Mouse (Mus musculus) adrenal gland, adult 2 months (tissue): ENCODE data around the gene Tube1. TPM values are rescaled to one million over a fixed set of nuclear protein-coding genes. Genes with fewer than 3 reads are reported as not detected.
"Not testable (repeated sequence)": the region's sequence is repeated elsewhere in the genome, so short reads cannot be mapped to it uniquely, and the experiment has no call there.

Experiments used
- DNase-seq: peaks from one replicate; pipeline ENCODE4 v3.0.0; 2021
- polyA plus RNA-seq: library from polyadenylated mRNA; depleted of rRNA; stranded (reverse); fragments of >200 nt; gene quantifications from 2 replicates; pipeline ENCODE4 v1.2.3, GENCODE M21; 2012; rRNA removed
- total RNA-seq, 2 experiments: library from RNA; stranded (reverse); gene quantifications; 2 replicates each; pipeline ENCODE4 v1.2.3; 2021

The Tube1 gene
- total and polyA plus RNA-seq, 3 experiments = 0.30 to 1.0 (median 0.72) TPM

DNA sequence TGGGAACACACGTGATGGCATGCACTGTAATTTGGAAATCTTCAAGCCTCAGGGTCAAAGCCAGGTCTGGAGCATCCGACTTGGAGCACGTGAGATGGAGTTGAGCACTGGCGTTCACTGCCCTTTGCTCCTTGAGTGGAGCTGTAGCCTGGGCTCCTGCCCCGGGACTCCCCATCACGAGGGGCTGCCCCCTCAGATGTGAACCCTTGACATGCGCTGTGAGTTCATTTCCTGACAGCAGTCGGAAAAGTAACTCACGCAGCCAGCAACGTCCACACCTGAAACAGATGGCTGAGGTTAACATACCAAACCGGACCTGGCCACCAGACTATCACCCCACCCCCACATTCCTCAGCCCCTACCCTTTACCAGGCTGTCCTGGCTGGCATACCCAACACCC, 33.8 kb downstream of the Tube1 start:
- DNase-seq = no peak

DNA sequence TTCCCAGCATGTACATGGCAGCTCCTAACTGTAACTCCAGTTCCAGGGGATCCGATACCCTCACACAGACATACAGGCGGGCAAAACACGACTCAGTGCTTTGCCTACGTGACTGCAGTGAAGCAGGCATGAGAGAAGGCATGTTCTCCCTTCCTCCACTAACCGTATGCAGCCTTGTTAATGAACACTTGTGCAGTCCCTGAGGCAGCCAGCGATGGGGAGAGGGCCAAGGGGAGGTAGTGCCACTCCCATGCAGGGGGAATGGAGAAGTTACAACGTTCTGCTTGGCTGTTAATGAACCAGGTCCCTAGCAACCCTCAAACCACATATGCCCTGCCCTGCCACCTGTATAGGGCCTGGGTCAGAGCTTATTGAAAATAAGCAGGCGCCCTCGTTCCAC, 35.9 kb downstream of the Tube1 start:
- DNase-seq = no peak

DNA sequence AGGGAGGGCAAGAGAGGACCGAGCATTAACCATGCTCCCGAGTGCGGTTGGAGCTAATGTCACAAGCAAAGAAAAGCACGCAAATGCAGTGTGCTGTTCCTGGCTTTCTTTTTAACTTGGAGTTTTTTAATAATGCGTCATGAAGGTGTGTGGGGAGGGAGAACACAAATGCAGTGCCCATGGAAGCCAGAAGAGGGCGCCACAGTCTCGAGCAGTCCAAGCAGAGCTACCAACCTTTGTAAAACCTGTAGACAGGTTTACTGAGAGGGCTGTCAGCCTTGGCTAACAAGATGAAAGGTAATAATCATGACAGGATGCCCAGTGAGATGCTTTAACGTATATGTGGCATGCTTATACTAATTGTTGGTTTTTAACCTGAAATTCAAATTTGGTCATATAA, 36.4 kb downstream of the Tube1 start:
- DNase-seq = peak; percentile 72

DNA sequence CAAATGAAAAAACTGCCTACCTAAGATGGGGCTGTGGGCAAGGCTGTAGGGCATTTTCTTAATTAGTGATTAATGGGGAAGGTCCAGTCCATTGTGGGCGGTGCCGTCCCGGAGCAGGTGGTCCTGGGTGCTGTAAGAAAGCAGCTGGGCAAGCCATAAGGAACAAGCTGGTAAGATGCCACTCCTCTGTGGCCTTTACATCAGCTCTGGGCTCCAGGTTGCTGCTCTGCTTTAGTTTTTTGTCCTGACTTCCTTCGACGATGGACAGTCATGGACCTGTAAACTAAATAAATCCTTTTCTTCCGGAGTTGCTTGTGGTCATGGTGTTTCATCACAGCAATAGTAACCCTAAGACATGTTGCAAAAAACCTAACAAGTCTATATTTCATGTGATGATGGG, 36.9 kb downstream of the Tube1 start:
- DNase-seq = no peak

DNA sequence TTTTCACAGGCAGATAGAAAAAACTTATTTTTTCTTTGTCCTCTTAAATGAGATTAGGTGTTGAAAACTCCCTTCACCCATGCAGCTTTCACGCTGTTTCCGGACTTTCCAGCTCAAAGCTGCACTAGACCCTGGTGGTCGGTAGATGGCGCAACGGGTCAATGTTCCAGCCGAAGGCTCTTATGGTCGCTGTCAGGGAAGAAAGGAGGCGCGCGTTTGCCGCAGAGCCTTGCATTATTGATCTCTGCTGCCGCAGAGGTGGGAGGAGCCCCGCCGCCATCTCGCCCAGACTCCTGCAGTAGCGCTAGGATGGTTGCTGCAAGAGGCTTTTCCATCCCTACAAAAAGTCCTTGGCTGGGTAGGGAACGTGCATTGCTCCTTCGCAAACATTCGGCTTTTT, 37.4 kb downstream of the Tube1 start:
- DNase-seq = peak; percentile 92

DNA sequence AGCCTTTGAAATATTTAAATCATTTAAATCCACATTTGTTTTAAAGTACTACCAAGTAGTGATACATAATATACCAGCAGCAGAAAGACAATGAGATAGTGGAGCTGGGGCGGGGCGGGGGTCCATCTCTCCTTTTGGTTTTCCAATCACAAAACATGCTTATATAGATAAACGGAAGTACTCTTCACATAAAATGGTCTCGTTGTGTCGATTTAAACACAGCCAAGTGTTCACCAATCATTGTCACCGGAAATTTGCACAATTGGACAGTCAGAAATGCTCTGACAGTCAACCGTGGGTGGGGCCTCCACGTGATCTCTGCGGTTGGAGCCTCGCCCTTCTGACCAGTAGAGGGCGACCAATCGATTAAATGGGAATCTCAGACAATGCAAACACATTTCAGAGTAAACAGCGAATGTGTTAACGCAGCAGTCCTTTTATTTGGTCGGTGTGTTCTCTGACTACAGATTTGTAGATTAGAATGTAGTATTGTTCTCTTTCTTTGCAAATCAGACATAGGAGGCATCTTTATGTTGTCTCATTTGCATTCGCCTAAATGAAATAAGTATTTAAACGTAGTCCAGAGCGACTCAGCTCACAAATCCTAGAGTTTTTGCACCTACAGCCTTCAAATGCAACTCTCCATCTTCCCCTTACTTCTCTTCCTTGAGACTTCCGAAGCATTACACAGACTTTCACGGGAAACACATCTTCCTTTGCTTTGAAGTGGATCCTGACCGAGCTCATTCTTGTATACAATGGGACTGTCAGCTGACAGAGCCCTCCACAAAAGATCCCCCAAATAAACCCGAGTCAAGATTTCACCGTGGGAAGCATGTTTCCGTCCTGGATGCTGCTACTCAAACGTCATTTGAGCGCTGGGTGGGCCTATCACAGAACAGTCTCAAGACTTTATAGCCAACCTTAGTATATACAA, 38.1 kb downstream of the Tube1 start:
- DNase-seq = peak; percentile 92

DNA sequence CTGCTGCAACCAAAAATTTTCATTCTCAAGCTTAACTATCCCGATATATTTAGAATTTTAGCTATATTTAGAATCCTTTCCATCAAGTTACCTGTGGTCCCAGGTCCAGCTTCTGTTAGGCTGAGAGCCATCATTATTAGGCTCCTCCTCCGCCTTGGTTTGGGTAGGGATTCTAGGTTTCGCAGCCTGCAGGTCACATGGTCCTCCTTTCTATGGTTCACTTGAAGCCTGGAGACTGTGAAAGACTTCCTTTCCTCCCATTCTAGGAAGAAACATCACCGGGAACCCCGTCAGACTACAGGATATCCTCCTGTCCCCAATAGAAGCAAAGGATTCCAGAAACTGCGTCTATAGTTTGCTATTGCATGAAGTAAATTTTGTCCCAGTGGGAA, 38.8 kb downstream of the Tube1 start:
- no peak for DNase-seq

DNA sequence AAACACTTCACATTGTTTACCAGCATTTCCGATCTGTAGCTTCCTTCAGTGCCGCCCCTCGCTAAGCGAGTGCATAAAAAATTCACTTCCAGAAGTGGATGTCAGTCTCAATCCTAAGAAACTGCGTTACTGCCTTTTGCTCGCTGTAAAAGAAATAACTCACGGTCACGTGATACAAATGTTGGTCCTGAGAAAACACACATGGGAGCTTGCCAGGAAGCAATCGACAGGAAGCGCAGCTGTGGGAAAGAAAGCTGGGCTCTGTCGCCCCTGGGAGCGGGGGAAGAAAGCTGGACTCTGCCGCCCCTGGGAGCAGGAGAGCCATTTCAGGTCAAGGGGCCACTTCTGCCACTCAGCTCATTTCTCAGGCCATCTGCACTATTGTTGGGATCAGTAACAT, 39.3 kb downstream of the Tube1 start:
- DNase-seq = no peak

DNA sequence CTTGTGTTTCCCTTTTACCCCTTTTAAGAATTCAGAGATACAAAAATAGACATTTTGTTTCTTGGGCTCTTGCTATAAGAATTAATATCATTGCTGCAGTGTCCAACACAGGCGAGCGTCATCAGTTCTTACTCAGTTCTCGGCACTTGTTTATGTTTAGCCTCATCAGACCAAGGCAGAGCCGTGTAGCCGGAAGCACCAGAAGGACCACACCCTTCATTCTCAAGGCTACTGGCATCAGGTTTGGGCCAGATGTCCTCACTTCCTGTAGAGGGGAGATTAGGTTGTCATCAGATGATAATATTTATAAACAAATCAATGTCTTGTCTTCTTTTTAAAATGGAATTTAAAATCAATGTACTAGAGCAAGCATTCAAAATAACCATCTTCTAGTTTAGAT, 43.2 kb downstream of the Tube1 start:
- DNase-seq = no peak

DNA sequence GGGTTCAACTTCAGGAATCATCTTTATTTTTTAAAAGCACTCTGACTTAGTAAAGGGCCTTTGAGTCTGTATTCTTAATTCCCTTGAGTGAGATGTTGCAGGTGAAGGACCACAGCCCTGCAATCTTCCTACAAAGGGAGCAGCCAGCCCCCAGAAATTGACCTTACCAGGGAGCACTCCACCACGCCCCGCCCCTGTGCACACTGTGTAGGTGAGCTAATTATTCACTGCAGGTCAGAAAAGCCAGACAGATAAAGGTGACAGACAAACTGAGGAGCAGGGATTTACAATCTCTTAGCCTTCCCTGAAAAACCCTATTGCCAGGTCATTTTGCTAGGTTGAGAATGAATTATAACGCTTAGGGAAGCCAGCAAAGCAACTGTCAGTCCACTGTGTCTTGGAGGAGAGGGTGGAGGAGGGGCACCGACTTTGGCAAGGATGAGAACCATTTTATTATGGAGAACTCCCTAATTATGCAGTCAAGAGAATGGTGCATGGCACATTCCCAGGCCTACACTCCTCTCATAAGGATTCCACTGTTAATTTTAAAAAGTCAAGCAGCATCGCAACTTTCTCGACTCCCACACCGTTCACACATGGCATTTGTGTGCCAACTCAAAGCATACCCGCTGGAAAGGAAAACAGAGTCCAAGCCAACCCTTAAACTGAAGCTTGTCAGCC, 51.2 kb downstream of the Tube1 start:
- no peak for DNase-seq

DNA sequence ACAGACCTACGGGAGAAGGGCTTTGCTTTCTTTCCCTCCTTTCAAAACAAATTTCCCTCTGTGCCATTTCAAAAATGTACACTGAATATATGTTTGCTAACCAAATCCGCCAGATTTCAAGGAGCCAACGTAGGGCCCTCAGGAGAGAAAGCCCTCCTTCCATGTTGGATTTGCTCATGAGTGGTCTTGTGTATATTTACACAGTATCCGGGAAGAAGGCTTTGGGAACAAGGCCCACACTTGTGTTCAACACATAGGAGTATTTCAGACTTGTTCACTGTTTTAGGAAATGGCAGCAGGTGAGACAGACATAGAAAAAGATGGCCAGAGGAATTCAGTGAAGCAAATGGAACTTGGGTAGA, 51.8 kb downstream of the Tube1 start:
- DNase-seq = no peak

DNA sequence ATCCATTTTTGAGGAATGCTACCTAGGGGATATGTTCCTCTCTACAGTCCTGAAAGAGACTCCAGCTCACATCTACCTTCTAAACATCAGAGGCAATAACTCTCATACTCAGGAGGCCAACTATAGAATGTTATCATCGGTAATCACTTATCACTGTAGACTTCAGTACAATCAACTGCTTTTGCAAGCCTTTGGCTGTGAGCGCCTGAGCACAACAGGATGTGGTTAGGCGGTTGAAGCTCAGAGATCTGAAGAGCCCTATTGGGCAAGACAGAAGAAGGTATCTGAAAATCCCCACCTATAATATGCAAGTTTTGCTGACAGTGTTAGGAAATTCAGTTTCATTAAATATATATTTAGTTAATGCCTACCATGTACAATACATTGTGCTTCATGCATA, 58.9 kb downstream of the Tube1 start:
- DNase-seq = no peak

DNA sequence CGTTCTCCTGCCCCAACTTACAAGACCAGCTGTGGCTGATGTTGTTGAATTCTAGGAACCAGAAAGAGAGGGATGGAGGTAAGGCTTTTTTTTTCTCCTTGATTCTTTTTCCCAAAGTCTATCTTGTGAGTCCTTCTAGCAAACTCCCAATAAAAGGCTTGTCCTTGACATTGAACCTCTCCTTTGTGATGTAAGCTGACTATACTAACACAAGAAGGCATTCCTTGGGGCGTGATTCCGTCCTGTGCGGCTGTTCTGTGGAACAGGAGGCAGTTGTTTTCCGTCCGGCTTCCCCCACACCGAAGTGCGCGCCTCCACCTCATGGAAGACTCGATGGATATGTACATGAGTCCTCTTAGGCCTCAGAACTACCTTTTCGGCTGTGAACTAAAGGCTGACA, 64.4 kb downstream of the Tube1 start:
- DNase-seq = not testable (repeated sequence)

Other genes with a start within 250 kb of the Tube1 start
- gene Lama4, start 168.5 kb upstream of the Tube1 start, total RNA-seq = 10 to 100 TPM; 38.9 to 51.2 TPM
- gene Lama4, start 168.5 kb upstream of the Tube1 start, polyA plus RNA-seq = 30.2 and 38.6 TPM in 2 replicates
- 1 to 10 TPM; 3.1 to 5.3 TPM for gene Fam229b, start 62 bp upstream of the Tube1 start, total RNA-seq
- 0.57 and 0.94 TPM in 2 replicates for gene Fam229b, start 62 bp upstream of the Tube1 start, polyA plus RNA-seq
- gene Ccn6, start 29.8 kb downstream of the Tube1 start, total RNA-seq = not detected
- 0.07 and 0.22 TPM in 2 replicates for gene Ccn6, start 29.8 kb downstream of the Tube1 start, polyA plus RNA-seq
- gene Fyn, start 234.9 kb downstream of the Tube1 start, total RNA-seq = 10 to 100 TPM; 37.9 to 56.2 TPM
- gene Fyn, start 234.9 kb downstream of the Tube1 start, polyA plus RNA-seq = 22.7 and 27.9 TPM in 2 replicates